Mouse (Mus musculus) megakaryocyte, adult 5-6 weeks (primary cell): ENCODE results near the gene Nudt2. TPM values are rescaled to one million over a fixed set of nuclear protein-coding genes. Genes with fewer than 3 reads are reported as not detected.
"Not testable (repeated sequence)": the region's sequence is repeated elsewhere in the genome, so short reads cannot be mapped to it uniquely, and the experiment has no call there.

Source experiments
- ATAC-seq: 2 replicates; pipeline ENCODE4 v1.8.0; 2016; ENCODE audit warnings: mild to moderate bottlenecking, inconsistent platforms; ENCODE audit not compliant: poor library complexity, severe bottlenecking
- total RNA-seq, 2 experiments: library from RNA; stranded (forward) in 1 of 2; stranded (reverse) in 1 of 2; fragments of 153-499, 151-499 nt in 1 of 2; fragments of 221-1000, 200-1000 nt in 1 of 2; gene quantifications; 2 replicates each; pipeline versions ENCODE4 v1.2.3 to v1.2.4; 2015 to 2017

Nudt2 gene
- 13.8 and 24.0 TPM in 2 replicates for total RNA-seq (2015)
- total RNA-seq (2017) = 19.6 and 20.9 TPM in 2 replicates

DNA sequence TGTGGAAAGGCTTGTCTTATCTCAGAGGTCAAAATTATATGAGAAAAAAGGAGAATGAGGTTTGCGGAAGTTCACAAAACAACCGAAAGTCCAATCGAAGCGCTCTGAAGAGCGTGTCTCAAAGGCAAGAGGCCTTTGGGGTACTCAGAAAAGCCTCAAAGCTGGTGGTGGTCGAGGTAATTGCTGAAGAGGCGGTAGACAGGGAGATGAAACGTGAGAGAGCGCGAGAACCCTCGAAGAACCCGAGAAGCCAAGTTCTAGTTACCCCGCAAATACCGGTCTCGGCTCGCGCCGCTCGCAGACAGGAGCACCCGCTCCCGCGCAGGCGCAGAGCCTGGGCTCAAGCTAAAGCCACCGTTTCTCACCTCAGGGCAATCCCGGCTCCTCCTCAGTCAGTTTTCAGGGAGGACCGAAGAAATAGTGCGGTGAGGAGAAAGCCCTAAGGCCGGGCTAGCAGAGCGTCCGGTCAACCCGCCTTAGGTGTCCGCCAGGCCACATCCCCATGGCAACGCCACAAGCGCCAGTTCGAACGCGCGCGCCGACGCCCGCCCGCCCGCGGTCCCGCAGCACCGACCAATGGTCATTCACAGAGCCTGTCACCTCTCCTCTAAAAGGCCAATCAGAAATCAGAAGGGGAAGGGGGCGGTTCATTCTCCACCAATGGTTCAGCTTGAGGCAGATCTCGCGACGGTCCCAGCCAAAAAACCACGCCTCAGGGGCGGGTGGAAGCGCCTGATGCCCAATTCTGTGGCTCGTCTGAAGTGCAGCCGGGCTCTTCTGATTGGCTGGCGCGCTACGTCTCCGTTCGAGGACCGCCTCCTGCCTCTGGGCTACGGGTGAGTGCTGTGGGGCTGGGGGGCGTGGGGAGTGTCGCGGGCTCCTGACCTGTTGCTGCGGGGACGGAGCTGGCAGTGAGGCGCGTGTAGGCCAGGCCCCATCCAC is at the start of gene Nudt2, which contains the start of gene Kif24:
Gene Nudt2 (plus strand): TSS at position 807 of the 942 bp plus-strand sequence.
Gene Kif24 (minus strand): TSS at position 543 of the 942 bp plus-strand sequence.
- peak; percentile 95 for ATAC-seq

DNA sequence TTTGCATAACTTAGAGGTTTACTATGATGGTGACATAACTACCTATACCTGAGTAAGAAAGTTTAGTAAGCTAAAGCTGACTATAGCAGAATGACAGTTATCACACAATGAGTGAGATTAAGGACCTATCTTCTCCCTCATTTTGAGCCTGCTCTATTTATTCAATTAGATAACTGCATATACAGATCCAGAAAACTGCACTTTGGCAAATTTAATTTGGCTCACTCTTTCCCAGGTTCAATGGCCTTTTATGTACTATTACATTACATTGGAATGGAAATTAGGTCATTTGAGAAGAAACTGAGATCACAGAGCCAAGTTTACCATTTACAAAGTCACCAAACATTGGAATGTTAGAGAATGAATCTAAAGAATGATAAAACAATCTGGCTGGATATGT is 48.0 kb upstream of the Nudt2 start:
- ATAC-seq = no peak

DNA sequence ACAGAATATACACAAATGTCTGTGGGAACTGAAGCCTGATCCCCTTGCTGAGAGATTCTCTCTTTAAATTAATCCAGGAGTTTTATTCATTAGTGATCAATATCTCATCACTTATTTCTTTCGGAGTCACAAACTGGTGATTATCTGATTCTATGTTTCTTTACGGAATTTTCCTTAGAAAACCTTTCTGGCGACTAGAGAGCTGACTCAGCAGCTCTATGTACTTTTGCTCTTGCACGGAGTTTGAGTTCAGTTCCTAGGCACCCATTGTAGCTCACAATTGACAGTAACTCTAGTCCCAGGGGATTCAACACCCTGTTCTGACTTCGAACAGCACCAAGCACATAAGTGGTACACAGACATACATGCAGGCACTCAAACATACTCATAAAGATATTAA is 26.0 kb upstream of the Nudt2 start:
- ATAC-seq = no peak

DNA sequence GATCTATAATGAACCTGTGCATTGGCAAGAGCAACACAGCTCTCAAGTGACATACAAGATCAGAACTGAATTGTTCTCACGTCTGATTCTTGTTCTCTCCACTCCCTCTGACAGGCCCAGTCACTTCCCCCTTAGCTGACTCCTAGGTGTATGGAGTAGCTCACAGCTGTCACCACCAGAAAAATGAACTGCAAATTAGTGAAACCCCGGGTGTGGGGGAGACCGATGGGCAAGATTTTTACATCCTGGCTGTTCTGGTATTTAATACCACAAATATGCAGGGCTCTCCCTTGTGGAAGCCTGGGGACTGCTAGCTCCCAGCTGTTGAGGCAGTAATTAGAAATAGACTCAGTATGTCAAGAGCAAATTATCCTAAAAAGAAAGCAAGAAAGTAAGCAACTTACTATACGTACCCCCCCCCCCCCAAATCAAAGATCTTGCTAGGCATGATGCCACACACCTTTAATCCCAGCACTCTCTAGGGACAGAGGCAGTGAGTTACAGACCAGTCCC is 22.1 kb upstream of the Nudt2 start:
- no peak for ATAC-seq

DNA sequence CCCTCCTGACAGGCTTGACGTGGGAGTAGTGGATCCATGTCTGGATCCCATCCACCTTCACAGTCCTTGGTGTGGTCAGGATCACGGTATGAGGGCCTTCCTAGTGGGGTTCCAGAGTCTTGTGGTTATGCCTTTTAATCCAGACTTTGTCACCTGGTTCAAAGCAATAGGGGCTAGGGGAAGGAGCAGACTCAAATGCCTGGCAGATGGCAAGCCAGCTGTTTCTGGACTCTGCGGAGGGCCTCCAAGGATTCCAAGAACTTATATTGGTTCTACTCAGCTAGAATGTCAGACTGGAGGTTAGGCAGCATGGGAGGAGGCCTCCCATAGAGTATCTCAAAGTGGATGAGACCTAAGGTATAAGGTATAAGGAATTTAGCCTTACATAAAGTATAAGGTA is 17.4 kb upstream of the Nudt2 start:
- ATAC-seq = no peak

DNA sequence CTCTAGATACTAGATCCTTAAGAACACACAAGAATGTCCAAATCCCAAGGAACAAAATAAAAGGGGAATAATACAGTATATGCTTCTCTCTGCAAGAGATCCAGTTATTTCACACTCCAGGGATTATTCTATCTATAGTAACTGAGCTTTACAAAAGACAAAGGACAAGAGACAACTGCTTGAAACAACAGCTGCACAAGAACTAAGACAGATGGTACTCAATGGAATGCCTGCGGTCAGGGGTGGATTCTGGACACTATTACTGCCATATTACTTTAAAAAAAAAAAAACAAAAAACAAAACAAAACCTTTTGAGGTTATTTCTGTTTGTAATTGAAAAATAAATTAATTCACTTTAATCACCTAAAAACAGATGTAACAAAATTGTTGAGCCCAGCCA is 4.3 kb upstream of the Nudt2 start:
- ATAC-seq = no peak

DNA sequence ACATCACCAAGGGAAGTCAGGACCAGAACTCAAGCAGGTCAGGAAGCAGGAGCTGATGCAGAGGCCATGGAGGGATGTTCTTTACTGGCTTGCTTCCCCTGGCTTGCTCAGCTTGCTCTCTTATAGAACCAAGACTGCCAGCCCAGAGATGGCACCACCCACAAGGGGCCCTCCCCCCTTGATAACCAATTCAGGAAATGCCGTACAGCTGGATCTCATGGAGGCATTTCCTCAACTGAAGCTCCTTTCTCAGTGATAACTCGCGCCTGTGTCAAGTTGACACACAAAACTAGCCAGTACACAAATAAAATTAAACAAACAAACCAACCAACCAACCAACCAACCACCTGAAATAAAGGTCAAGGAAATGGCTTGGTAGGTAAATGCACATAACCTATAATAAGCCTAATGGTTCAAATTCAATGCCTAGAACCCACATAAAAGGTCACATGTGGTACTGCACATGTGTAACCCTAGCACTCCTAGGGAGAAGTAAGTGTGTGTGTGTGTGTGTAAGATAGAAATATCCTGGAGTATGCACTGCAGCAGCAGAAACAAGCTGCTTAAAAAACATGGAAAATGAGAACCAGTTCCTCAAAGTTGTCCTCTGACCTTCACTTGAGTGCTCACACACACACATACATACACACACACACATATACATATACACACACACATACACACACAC is 1.8 kb upstream of the Nudt2 start:
- not testable (repeated sequence) for ATAC-seq

DNA sequence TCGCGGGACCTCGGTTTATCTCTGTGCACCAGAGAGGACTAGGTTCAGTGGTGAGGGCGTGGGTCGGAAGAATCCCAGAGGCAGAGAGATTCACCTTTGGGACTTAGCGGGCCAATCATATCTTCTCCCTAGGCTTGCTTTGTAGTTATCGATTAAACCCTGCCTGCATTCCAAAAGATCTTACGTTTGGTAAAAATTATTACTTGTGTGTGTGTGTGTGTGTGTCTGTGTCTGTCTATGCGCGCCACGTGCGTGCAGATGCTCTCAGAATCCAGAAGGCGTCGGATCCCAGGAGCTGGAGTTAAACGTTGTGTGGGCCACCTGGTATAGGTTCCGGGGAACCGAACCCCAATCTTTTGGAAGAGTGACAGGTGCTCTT is 325 bp downstream of the Nudt2 start:
- ATAC-seq = no peak

DNA sequence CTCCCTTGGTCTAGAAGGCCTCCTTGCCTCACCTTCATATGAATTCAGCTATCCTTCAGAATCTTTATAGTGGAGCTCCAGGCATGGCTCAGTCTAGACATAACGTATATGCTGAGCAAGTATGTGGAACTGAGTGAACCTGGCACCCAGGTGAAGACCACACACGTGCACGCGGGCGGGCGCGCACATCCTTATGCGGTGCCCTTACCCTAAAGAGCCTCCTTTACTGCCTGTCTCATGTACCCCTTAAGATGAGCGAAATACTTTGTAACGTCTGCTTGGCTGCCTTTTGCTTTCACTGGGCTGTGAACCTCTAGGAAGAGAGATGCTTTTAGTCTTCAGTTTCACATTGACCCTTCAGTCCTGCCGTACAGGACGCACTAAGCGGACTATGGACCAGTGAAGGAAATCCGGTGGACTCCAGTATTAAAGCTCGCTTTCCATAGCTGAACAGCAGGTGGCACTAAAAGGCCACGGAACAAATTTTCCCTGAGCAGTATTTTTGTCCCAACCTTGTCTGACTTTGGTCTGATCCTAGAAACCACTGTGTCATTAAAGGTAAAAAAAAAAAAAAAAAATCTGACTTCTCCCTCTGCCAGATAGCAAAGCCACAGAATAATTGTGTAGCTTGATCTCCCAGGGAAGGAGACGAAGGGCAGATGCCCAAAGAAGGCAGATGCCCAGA is 3.6 kb downstream of the Nudt2 start:
- ATAC-seq = no peak

DNA sequence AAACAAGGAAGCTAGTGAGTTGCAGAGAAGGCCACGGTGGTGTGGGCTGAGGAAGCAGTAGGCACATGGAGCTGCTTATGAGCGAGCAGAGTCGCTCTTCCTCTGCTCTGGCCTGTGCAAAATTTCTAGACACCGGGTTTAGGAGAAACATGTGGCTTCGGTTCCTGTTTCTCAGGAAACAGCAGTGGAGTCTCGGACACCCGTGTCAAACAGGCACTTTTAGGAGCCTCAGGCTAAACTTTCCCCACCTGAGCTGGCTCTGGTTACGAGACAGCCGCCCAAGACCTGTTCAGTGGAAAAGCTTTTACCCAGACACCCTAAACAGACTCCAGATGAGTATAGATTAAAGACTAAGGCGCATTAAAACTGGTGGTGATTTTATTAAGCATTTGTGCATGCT is 4.2 kb downstream of the Nudt2 start:
- no peak for ATAC-seq

DNA sequence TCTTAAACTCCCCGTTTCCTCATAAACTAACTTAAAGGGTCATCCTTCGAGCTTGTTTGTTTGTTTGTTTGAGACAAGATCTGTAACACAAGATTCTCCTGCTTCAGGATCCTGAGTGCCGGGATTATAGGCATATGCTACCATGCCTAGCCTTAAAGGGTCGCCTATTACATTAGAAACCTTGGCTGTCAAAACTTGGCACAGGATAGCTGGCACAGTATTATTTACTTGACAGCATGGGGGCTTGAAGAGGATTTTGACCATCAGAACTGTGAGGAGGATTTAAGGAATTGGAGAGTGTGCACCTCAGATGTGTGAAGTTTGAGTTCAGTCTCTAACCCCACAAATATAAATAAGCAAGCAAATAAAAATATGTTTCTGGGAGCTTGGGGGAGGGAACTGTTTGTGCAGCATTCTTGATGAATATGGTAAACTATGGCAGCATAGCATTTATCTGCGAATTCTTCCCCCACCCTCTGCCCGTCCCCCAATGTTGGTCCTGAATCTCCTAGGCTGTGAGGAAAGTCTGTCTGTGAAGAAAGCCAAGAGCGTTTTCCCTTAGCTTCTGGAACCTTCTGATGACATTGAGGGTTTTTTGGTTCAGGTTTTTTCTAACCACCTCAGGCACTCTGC is 5.2 kb downstream of the Nudt2 start:
- ATAC-seq = no peak

DNA sequence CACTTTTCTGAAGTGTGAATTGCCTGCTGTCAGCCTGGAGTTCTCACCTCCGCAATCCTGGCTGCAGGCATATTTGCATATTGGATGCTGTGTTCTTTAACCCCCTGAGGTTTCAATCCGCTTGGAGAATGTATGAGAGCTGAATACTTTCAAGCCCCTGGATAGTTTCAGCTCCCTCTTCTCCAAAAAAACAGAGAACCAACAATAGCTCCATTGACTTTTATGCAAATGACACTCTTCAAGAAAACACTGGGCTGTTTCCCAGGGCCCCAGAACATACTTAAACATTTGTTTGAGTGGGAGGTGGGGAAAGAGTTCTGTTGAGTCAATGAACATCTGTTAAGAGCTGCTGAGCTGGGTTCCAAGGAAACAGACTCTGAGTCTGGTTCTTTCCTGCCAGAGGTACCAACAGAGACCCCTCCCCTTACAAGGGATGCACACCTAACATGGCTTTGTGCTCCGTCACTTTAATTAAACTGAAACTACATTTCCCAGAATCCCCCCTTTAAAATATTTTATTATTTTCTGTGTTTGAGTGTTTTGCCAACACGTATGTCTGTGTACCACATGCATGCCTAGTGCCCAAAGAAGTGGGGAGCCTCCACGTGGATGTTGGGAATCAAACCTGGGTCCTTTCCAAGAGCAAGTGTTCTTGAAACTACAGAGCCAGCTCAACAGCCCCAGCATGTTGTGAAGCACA is 5.9 kb downstream of the Nudt2 start:
- ATAC-seq = no peak

DNA sequence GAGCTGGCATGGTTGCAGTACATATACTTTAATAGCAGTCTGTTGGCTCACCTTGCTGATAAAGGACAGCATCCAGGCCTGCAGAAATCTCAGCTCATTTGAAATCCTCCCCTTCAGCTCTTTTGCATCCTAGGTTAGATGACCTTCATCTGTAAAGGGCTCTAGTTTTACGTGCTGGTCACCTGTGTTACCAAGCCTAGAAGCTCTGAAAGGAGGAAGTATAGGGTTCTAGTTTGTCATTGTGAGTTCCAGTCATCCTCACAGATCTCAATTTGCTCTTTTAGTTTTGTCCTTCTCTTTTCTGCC is 6.4 kb downstream of the Nudt2 start:
- ATAC-seq = no peak

DNA sequence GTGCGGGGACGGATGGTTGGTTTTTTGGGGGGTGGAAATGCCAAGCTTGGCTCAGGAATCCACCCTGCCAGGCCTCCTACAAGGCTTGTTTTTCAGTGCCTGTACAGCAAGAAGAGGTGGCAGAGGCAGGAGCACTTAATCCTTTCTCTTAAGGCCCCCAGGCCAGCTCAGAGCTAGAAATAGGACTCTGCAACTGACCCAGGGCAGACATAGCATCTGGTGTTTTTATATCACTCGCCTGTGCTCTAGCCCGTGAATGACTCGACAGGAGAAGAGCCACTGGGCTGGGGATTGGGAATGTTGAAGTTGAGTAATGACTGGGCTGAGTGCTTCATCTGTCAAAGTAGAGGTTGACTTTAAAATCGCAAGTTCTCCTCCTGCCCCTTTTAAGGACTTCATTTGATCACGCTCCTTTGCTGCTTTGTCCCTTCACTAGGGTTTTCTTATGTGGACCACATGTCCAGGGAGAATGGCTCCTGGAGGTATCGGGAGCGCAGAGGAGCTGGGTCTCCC is 12.8 kb downstream of the Nudt2 start:
- no peak for ATAC-seq

DNA sequence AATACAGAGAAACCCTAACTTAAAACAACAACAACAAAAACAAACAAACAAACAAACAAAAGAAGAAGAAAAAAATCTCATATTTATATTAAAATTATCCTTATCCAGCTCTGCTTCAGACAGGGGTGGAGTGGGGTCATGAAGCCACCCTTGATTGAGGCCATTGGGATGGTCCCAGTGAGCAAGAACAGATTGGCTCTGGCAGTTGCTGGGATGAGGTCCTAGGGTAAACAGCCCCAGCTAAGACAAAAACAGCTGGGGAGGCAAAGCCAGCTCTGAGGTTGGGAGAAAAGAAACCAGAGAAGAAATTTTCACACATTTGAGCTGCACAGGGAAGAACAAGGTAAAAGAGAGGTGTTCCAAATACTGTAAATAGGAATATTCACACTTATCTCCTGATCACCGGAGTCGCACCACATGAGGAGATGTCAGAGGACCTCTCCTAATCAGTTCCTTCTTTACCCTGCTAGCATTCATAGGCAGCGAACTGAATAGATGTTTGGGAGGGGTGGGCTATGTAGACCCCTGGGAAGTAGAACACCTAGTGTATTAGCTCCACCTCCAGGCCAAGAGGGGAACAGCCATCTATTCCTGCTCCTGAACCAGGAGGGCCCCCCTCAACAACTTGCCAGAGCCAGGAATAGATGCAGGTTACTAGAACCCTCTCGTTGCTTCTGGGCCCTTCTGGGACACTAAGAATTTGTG is 14.0 kb downstream of the Nudt2 start:
- no peak for ATAC-seq

DNA sequence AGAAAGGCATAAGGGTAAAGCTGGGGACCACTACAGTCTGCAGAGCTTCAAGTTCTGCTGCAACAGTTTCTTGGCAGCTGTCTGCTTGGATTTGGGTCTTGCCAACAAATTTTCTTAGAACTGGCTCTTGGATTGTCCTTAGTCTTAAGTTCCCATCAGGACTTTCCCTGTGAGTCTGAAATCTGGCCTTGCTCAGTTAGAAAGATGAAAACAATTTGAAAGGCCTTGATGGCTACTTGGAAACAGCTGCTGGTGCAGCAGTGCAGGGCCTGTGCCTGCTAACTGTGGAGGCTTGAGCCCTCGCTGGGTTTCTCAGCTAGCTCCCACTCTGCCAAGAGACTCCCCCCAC is 14.5 kb downstream of the Nudt2 start:
- ATAC-seq = no peak

DNA sequence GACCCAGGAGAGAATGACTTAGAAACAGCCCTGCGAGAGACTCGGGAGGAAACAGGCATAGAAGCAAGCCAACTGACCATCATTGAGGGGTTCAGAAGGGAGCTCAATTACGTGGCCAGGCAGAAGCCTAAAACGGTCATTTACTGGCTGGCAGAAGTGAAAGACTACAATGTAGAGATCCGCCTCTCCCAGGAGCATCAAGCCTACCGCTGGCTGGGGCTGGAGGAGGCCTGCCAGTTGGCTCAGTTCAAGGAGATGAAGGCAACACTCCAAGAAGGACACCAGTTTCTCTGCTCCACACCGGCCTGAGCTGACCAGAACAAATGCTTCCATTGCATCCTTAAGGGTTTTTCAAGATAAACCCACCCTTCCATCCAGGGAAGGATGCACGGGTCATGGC is 15.3 kb downstream of the Nudt2 start:
- ATAC-seq = no peak

DNA sequence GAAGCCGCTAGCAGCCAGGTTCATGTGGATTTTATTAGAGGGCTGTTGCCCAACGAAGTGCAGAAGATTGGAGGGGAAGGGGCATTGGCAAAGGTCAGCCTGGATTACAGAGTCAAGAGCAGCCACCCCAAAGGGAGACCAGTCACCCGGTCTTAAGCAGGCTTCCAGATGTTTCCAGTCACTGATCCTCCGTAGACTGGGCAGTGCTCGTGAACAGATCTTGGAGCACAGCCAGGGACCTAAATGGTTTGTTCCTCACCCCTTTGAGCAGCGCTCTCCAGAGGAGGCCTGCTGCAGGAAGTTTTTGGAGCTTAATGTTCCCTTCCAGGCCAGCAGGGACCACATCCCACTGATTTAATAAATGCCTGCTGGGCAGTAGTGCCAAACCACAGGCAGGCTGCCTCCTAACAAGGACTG is 16.7 kb downstream of the Nudt2 start:
- no peak for ATAC-seq

DNA sequence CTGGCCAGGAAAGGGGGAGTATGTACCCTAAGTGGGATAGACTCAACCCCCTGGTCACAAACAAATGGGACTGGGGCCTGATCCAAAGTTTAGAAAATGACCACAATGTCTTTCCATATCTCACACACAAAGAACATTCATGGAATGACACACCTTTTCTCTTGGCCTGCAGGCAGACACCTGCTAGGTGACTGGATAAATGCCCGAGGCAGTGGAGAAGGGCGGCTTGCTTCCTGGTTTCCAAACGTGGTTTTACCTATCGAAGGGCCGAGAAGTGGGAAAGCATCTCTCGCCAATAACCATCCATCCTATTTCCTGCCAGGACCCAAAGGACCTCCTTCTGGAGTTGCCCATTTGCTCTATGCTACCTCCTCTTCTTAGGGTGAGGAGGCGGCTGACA is 28.0 kb downstream of the Nudt2 start:
- ATAC-seq = no peak
